Mouse (Mus musculus) naive thymus-derived CD4-positive, alpha-beta T cell, adult 2 months (primary cell): ENCODE data around the gene Hoxb13.
A peak's percentile ranks its signal among the peaks of the same experiment; 100 is the strongest.

ENCODE experiments used
- DNase-seq: peaks from one replicate; pipeline ENCODE4 v3.0.0-alpha.2; 2011; ENCODE audit warnings: low read depth

Gene Hoxb13

GRCm38 (mm10) chr11:96189810-96190522, 4.2 kb upstream of the Hoxb13 start:
- DNase-seq, result no peak

DNA sequence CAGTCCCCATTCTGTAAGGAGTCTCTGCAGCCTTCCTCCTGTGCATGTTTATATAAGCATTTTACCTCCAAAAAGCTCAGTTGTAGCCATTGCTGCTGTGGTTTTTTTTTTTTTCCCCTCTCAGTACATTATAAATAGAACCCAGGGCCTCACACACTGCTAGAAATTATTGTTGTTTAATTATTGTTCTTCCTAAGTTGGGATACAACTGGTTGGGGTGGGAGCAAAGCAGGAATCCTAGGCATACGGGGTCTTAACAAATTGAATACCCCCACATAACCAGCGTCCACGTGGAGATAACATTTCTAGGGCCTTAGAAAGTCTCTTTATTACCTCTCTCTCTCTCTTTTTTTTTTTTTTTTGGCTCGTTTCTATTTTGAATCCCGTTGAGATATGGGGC, 3.0 kb upstream of the Hoxb13 start:
- no peak for DNase-seq

GRCm38 (mm10) chr11:96194401-96194710, 240 bp downstream of the Hoxb13 start:
- no peak for DNase-seq

- no peak for DNase-seq
Measured at GRCm38 (mm10) chr11:96194961-96195640, 985 bp downstream of the Hoxb13 start.

GRCm38 (mm10) chr11:96195769-96196280, 1.7 kb downstream of the Hoxb13 start:
- DNase-seq, result no peak

GRCm38 (mm10) chr11:96198642-96199041, 4.5 kb downstream of the Hoxb13 start:
- peak; percentile 66 for DNase-seq

- no peak for DNase-seq
Measured at GRCm38 (mm10) chr11:96199181-96200086, 5.3 kb downstream of the Hoxb13 start.

- no peak for DNase-seq
Measured at GRCm38 (mm10) chr11:96200183-96200655, 6.1 kb downstream of the Hoxb13 start.

GRCm38 (mm10) chr11:96201741-96202140, 7.6 kb downstream of the Hoxb13 start:
- no peak for DNase-seq

DNA sequence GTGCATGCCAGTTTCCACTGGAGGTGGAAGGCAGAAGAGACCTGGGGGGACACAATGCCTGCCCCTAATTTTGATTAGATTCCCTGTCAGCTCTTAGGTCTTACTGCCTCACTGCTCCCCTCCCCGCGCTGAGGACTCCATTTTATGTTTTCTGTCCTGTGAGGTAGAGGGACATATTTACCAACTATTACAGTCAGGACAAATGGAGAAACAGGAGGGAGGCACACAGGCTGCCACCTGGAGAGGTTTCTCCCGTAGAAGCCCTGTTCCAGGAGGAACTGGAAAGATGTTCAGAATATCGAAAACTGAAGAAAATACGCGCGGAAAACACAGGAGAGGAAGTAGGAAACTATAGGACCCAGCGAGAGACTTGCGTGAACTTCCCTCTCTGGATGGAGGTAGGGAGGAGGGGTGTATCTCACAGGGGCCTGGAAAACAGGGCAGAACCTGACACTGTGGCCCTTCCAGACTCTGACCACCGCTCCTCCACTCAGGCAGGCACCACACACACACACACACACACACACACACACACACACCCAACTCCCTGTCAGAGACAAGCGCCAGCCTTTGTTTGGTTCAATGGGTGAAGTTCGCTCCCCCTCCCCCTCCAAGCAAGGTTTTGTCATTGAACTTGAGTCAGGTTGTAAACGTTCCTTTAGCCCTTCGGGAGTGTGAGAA, 8.4 kb downstream of the Hoxb13 start:
- peak; percentile 10 for DNase-seq

DNA sequence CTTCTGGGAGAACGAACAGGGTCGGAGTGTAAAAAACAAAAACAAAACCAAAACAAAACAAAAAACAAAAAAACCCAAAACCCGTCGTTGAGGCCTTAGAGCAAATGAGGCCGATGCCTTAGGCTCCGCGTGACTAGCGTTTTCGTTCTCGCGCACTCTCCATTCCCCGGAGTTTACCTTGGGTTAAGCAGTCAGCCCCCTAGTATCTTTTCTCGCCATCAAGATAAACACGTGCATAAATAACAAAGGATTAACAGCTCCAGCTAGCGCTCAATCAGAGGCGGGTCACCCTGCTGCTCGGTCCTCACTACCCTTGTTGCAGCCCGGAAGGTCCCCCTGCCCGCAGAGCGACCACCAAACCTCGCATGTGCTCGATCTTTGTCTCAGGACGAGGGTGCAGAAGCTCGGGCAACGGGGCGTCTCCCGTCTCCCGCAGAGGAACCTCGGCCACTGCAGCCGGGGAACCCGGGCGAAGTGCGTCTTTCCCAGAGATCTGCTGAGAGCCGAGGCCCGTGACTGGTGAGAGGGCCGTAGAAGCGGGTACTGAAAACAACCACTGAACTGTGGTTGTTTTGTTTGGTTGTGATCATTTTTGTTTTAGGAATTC, 9.2 kb downstream of the Hoxb13 start:
- peak; percentile 24 for DNase-seq

DNA sequence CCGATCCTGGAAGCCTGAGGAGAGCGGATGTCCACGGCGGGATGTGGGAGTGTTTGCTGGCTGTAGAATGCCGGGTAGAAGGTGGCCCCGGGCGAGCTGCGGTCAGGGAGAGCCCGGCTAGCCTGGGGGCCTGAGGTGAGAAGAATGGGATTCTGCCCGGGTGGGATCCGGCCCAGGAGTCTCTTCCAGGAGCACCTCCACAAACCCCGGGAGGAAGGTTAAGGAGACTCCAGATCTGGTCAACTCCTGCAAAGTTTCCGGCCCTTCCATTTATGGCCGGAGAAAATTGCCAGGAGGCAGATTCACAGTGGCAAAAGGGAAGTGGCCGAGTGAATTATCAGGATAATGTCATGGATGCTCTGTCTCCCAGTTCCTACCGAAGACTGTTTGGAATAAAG, 9.7 kb downstream of the Hoxb13 start:
- no peak for DNase-seq

- peak; percentile 14 for DNase-seq
Measured at GRCm38 (mm10) chr11:96204351-96204750, 10.2 kb downstream of the Hoxb13 start.

DNA sequence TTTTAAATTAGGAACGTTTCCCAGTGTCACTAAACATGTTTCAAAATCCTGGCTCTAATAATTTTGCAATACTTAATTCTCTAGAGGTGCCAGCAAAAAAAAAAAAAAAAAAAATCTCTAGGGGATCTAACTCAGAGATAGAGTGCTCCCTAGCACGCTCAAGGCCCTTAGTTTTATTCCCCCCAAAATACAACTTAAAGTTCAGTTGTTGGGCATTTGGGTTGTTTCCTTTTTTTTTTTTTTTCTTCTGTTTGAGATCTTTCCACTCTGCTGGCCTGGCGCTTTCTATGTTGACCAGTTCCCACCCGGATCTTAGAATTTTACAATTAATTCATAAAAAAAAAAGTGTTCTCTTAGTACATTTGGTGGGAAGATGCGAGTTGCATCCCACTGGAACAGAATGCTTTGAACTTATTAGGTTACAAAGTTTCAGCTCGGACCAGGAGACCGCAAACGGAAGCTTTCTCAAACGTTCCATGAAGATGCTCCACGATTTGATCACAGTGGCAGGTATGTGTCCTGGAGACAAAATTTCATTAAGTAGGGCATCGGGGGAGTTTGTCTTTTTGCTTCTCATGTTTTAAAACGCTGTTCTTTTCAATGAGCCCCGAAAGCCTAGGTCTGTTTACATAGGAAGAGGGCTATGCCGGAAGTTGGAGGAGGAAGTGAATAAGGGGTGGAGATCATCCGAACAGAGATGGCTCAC, 11.5 kb downstream of the Hoxb13 start:
- DNase-seq, result peak; percentile 29

- DNase-seq, result no peak
Measured at GRCm38 (mm10) chr11:96223813-96224212, 29.7 kb downstream of the Hoxb13 start.

- DNase-seq, result no peak
Measured at GRCm38 (mm10) chr11:96227676-96228075, 33.6 kb downstream of the Hoxb13 start.

- peak; percentile 71 for DNase-seq
Measured at GRCm38 (mm10) chr11:96234906-96235305, 40.8 kb downstream of the Hoxb13 start.

- peak; percentile 61 for DNase-seq
Measured at GRCm38 (mm10) chr11:96240211-96240610, 46.1 kb downstream of the Hoxb13 start.
